In genomic region chr5:134911901-134912300, GRCm38 (mm10) we compare ENCODE assay signal across 26 mouse cellular contexts. TPM values are rescaled to one million over a fixed set of nuclear protein-coding genes. Genes with fewer than 3 reads are reported as not detected.
DNase-seq lines count a peak whose midpoint lies in the region; ATAC-seq and TF ChIP-seq lines count a peak whose summit lies in the region.
"Had no signal": no experiment of that assay in that cellular context is flagged by ENCODE, and none has a peak within 500 bp of the region (broad histone marks: within the 10 kb centered on the region; RNA-seq: fewer than 3 reads in every experiment).

No protein-coding gene starts in this region.

- WGBS in lung, postnatal 0 days = 73% methylated on average over 2 of the region's 2 CpGs
- 87% methylated on average over 2 of the region's 2 CpGs for WGBS in liver, postnatal 0 days (ENCODE audit: insufficient replicate concordance)
- WGBS in forebrain, embryonic 12.5 days = 91% methylated on average over 2 of the region's 2 CpGs
- 85% methylated on average over 2 of the region's 2 CpGs for WGBS in forebrain, embryonic 10.5 days

- H3K36me3 ChIP-seq in erythroblast, embryonic 14.5 days (ENCODE audit: control insufficient read depth) = peaks cover 57% of the 10 kb centered on the region
- H3K36me3 ChIP-seq in lung, postnatal 0 days (ENCODE audit: insufficient read depth, low read length) = no peaks in the 10 kb centered on the region
- no peaks in the 10 kb centered on the region for H3K36me3 ChIP-seq in liver, postnatal 0 days (replicated peaks; ENCODE audit: insufficient read depth, low read length)
- H3K36me3 ChIP-seq in forebrain, embryonic 12.5 days (replicated peaks) = no peaks in the 10 kb centered on the region
- no peaks in the 10 kb centered on the region for H3K36me3 ChIP-seq in forebrain, embryonic 10.5 days (replicated peaks)
- H3K36me3 ChIP-seq: embryonic facial prominence, embryonic 10.5 days; hindbrain, embryonic 15.5 days had no signal

- no peak for TF ChIP-seq CTCF in lung, postnatal 0 days (IDR thresholded peaks at IDR 0.05)
- no peak for TF ChIP-seq CTCF in liver, postnatal 0 days (IDR thresholded peaks at IDR 0.05; ENCODE audit: low read depth)

- ATAC-seq in erythroblast, adult 5-6 weeks (replicated peaks; ENCODE audit: low FRiP score, poor library complexity, severe bottlenecking) = no peak
- ATAC-seq in lung, postnatal 0 days = 0 out of 2 replicates have a peak, but pooled peaks have one; percentile 18
- ATAC-seq in liver, postnatal 0 days = no peak
- ATAC-seq in forebrain, embryonic 12.5 days (ENCODE audit: low FRiP score) = no peak
- ATAC-seq: forebrain, embryonic 13.5 days; forebrain, postnatal 0 days had no signal

- TF ChIP-seq EP300 in lung, postnatal 0 days (IDR thresholded peaks at IDR 0.05) = no peak
- TF ChIP-seq EP300 in liver, postnatal 0 days (IDR thresholded peaks at IDR 0.05; ENCODE audit: low read depth) = no peak

- H3K27ac ChIP-seq in lung, postnatal 0 days (ENCODE audit: low read length) = no peak overlapping the region
- 0 out of 2 replicates have a peak overlapping the region, but pooled peaks have one; percentile 16 for H3K27ac ChIP-seq in liver, postnatal 0 days (ENCODE audit: low read depth)
- no peak overlapping the region for H3K27ac ChIP-seq in forebrain, embryonic 12.5 days
- H3K27ac ChIP-seq in forebrain, embryonic 10.5 days = no peak overlapping the region
- H3K27ac ChIP-seq: embryonic facial prominence, embryonic 10.5 days; forebrain, embryonic 13.5 days; heart, adult 2 months; hindbrain, embryonic 15.5 days had no signal

- H3K4me2 ChIP-seq in lung, postnatal 0 days (replicated peaks; ENCODE audit: low read depth, low read length) = no peak overlapping the region
- peak overlapping the region; percentile 60; the same call in 1 of the 2 replicates for H3K4me2 ChIP-seq in liver, postnatal 0 days (ENCODE audit: low read depth, low read length)
- H3K4me2 ChIP-seq in forebrain, embryonic 12.5 days = no peak overlapping the region
- H3K4me2 ChIP-seq: forebrain, embryonic 13.5 days; hindbrain, embryonic 15.5 days had no signal

- H3K9ac ChIP-seq in lung, postnatal 0 days (replicated peaks; ENCODE audit: low read depth) = no peak overlapping the region
- no peak overlapping the region for H3K9ac ChIP-seq in liver, postnatal 0 days (replicated peaks)
- no peak overlapping the region for H3K9ac ChIP-seq in forebrain, embryonic 12.5 days
- H3K9ac ChIP-seq: forebrain, embryonic 13.5 days; forebrain, postnatal 0 days; hindbrain, embryonic 15.5 days had no signal

- H3K4me1 ChIP-seq in erythroblast, embryonic 14.5 days (ENCODE audit: control insufficient read depth) = peaks cover 59% of the 10 kb centered on the region
- H3K4me1 ChIP-seq in lung, postnatal 0 days (ENCODE audit: insufficient read depth, low read depth, low read length) = no peaks in the 10 kb centered on the region
- H3K4me1 ChIP-seq in liver, postnatal 0 days (ENCODE audit: insufficient read depth) = peaks cover 4% of the 10 kb centered on the region; the same call in 1 of the 2 replicates
- H3K4me1 ChIP-seq in forebrain, embryonic 12.5 days = 0 out of 2 replicates have a peak, but pooled peaks cover 2% of the 10 kb centered on the region
- H3K4me1 ChIP-seq in forebrain, embryonic 10.5 days = peaks cover 6% of the 10 kb centered on the region
- H3K4me1 ChIP-seq: forebrain, embryonic 13.5 days had no signal

- peaks cover 2% of the 10 kb centered on the region; the same call in 1 of the 2 replicates for H3K9me3 ChIP-seq in erythroblast, embryonic 14.5 days (ENCODE audit: control insufficient read depth, low read length)
- no peaks in the 10 kb centered on the region for H3K9me3 ChIP-seq in lung, postnatal 0 days (ENCODE audit: low read length)
- H3K9me3 ChIP-seq in liver, postnatal 0 days (ENCODE audit: low read length) = no peaks in the 10 kb centered on the region
- H3K9me3 ChIP-seq in forebrain, embryonic 12.5 days = no peaks in the 10 kb centered on the region
- no peaks in the 10 kb centered on the region for H3K9me3 ChIP-seq in forebrain, embryonic 10.5 days
- H3K9me3 ChIP-seq: embryonic facial prominence, embryonic 10.5 days; forebrain, embryonic 13.5 days; hindbrain, embryonic 15.5 days had no signal

- DNase-seq in lung, postnatal 0 days (ENCODE audit: low spot score) = peak; percentile 35
- no peak for DNase-seq in lung, adult 18-20 months
- peak; percentile 21 for DNase-seq in adipocyte (ENCODE audit: low spot score)
- no peak for DNase-seq in liver, postnatal 0 days
- no peak for DNase-seq in forebrain, embryonic 10.5 days (ENCODE audit: extremely low spot score, low spot score)
- DNase-seq: adrenal gland, postnatal 14 days; cerebellum, adult 18-20 months; cerebellum, adult 9-11 months; cerebellum, postnatal 36 days; forebrain, postnatal 0 days; gastrocnemius, postnatal 14 days; heart, adult 2 months; heart, postnatal 36 days had no signal

- no peaks in the 10 kb centered on the region for H3K27me3 ChIP-seq in erythroblast, embryonic 14.5 days (ENCODE audit: control insufficient read depth)
- H3K27me3 ChIP-seq in lung, postnatal 0 days (replicated peaks; ENCODE audit: insufficient read depth, low read length) = no peaks in the 10 kb centered on the region
- H3K27me3 ChIP-seq in liver, postnatal 0 days (ENCODE audit: insufficient read depth, low read length) = no peaks in the 10 kb centered on the region
- H3K27me3 ChIP-seq in forebrain, embryonic 12.5 days = 0 out of 2 replicates have a peak, but pooled peaks cover 3% of the 10 kb centered on the region
- no peaks in the 10 kb centered on the region for H3K27me3 ChIP-seq in forebrain, embryonic 10.5 days (ENCODE audit: poor library complexity, severe bottlenecking)
- H3K27me3 ChIP-seq: hindbrain, embryonic 15.5 days had no signal

- H3K4me3 ChIP-seq in erythroblast, embryonic 14.5 days (replicated peaks) = peak overlapping the region; percentile 74
- H3K4me3 ChIP-seq in lung, postnatal 0 days (ENCODE audit: low read depth, low read length) = no peak overlapping the region
- no peak overlapping the region for H3K4me3 ChIP-seq in liver, postnatal 0 days (ENCODE audit: low read depth, low read length)
- H3K4me3 ChIP-seq in forebrain, embryonic 12.5 days (replicated peaks) = no peak overlapping the region
- no peak overlapping the region for H3K4me3 ChIP-seq in forebrain, embryonic 10.5 days
- H3K4me3 ChIP-seq: embryonic facial prominence, embryonic 10.5 days; forebrain, embryonic 13.5 days; heart, adult 2 months; hindbrain, embryonic 15.5 days had no signal

RNA-seq across cellular contexts. Expression of gene Cldn13, which starts 3.4 kb away (rescaled TPM):
- 5.9 and 6.1 TPM in 2 replicates for polyA plus RNA-seq in erythroblast, embryonic 14.5 days (2012)
- 411 and 506 TPM in 2 replicates for total RNA-seq in erythroblast, adult 5-6 weeks (2015; ENCODE audit: low replicate concordance)
- 369 and 379 TPM in 2 replicates for total RNA-seq in erythroblast, adult 5-6 weeks (2017; ENCODE audit: low replicate concordance)
- 1.2 and 1.6 TPM in 2 replicates for polyA plus RNA-seq in lung, postnatal 0 days (2015; fragmentation: Nextera tagmentation; extraction: Ambion mirVana)
- 138 and 152 TPM in 2 replicates for polyA plus RNA-seq in liver, postnatal 0 days (2015; fragmentation: Nextera tagmentation; extraction: Ambion mirVana)
- 1.1 and 2.0 TPM in 2 replicates for polyA plus RNA-seq in forebrain, embryonic 12.5 days (2016; fragmentation: Nextera tagmentation; extraction: Ambion mirVana)
- polyA plus RNA-seq in forebrain, embryonic 10.5 days (2016; fragmentation: Nextera tagmentation; extraction: Ambion mirVana) = 2.0 and 4.9 TPM in 2 replicates
- total RNA-seq: forebrain, postnatal 0 days; gastrocnemius, adult 18-20 months; gastrocnemius, postnatal 14 days; heart, adult 2 months; heart, postnatal 36 days had no signal
- polyA plus RNA-seq: C2C12; forebrain, embryonic 13.5 days; forebrain, postnatal 0 days had no signal

RNA-seq across cellular contexts. Expression of gene Tmem270, which starts 5.4 kb away (rescaled TPM):
- polyA plus RNA-seq in erythroblast, embryonic 14.5 days (2012) = 0.04 TPM in 1 of 2 replicates, not detected in the other
- 0.96 TPM in 1 of 2 replicates, not detected in the other for total RNA-seq in erythroblast, adult 5-6 weeks (2015; ENCODE audit: low replicate concordance)
- not detected in 2 replicates for total RNA-seq in erythroblast, adult 5-6 weeks (2017; ENCODE audit: low replicate concordance)
- polyA plus RNA-seq in lung, postnatal 0 days (2015; fragmentation: Nextera tagmentation; extraction: Ambion mirVana) = not detected in 2 replicates
- polyA plus RNA-seq in liver, postnatal 0 days (2015; fragmentation: Nextera tagmentation; extraction: Ambion mirVana) = not detected in 2 replicates
- polyA plus RNA-seq in forebrain, embryonic 12.5 days (2016; fragmentation: Nextera tagmentation; extraction: Ambion mirVana) = not detected in 2 replicates
- polyA plus RNA-seq in forebrain, embryonic 10.5 days (2016; fragmentation: Nextera tagmentation; extraction: Ambion mirVana) = not detected in 2 replicates
- total RNA-seq: adrenal gland, postnatal 14 days; forebrain, postnatal 0 days; gastrocnemius, adult 18-20 months; gastrocnemius, postnatal 14 days; heart, adult 2 months; heart, postnatal 36 days; MEL had no signal
- polyA plus RNA-seq: C2C12; embryonic facial prominence, embryonic 10.5 days; embryonic facial prominence, embryonic 14.5 days; forebrain, embryonic 13.5 days; forebrain, postnatal 0 days; heart, adult 2 months; heart, embryonic 11.5 days; heart, postnatal 0 days; hindbrain, embryonic 11.5 days; hindbrain, embryonic 15.5 days had no signal

RNA-seq across cellular contexts. Expression of gene Mettl27, which starts 20.3 kb away (rescaled TPM):
- 5.8 and 6.4 TPM in 2 replicates for polyA plus RNA-seq in erythroblast, embryonic 14.5 days (2012)
- 70.4 and 120 TPM in 2 replicates for total RNA-seq in erythroblast, adult 5-6 weeks (2015; ENCODE audit: low replicate concordance)
- 62.4 and 85.2 TPM in 2 replicates for total RNA-seq in erythroblast, adult 5-6 weeks (2017; ENCODE audit: low replicate concordance)
- polyA plus RNA-seq in lung, postnatal 0 days (2015; fragmentation: Nextera tagmentation; extraction: Ambion mirVana) = 33.7 and 35.5 TPM in 2 replicates
- polyA plus RNA-seq in liver, postnatal 0 days (2015; fragmentation: Nextera tagmentation; extraction: Ambion mirVana) = 17.3 and 21.7 TPM in 2 replicates
- polyA plus RNA-seq in forebrain, embryonic 12.5 days (2016; fragmentation: Nextera tagmentation; extraction: Ambion mirVana) = 7.7 and 8.8 TPM in 2 replicates
- polyA plus RNA-seq in forebrain, embryonic 10.5 days (2016; fragmentation: Nextera tagmentation; extraction: Ambion mirVana) = 10.3 and 11.8 TPM in 2 replicates

RNA-seq across cellular contexts. Expression of gene Cldn4, which starts 34.8 kb away (rescaled TPM):
- not detected in 2 replicates for polyA plus RNA-seq in erythroblast, embryonic 14.5 days (2012)
- total RNA-seq in erythroblast, adult 5-6 weeks (2015; ENCODE audit: low replicate concordance) = not detected in 2 replicates
- total RNA-seq in erythroblast, adult 5-6 weeks (2017; ENCODE audit: low replicate concordance) = not detected in 2 replicates
- polyA plus RNA-seq in lung, postnatal 0 days (2015; fragmentation: Nextera tagmentation; extraction: Ambion mirVana) = 28.2 and 29.2 TPM in 2 replicates
- polyA plus RNA-seq in liver, postnatal 0 days (2015; fragmentation: Nextera tagmentation; extraction: Ambion mirVana) = 0.13 and 0.32 TPM in 2 replicates
- 2.0 and 2.8 TPM in 2 replicates for polyA plus RNA-seq in forebrain, embryonic 12.5 days (2016; fragmentation: Nextera tagmentation; extraction: Ambion mirVana)
- 6.2 and 6.3 TPM in 2 replicates for polyA plus RNA-seq in forebrain, embryonic 10.5 days (2016; fragmentation: Nextera tagmentation; extraction: Ambion mirVana)
- total RNA-seq: adrenal gland, postnatal 14 days; forebrain, postnatal 0 days; gastrocnemius, adult 18-20 months; gastrocnemius, postnatal 14 days; heart, adult 2 months; heart, postnatal 36 days had no signal
- polyA plus RNA-seq: forebrain, embryonic 13.5 days; forebrain, postnatal 0 days; heart, postnatal 0 days had no signal

Comparison
In these comparisons a context has a peak if more than half of its experiments do, and no peak if none do; other contexts are left out.
1. DNase-seq: peak in lung, postnatal 0 days (single experiment) and adipocyte (single experiment); none in lung, adult 18-20 months (0 of 2), liver, postnatal 0 days (single experiment) and forebrain, embryonic 10.5 days (single experiment).
2. RNA of gene Cldn13, which starts 3.4 kb away (polyA plus RNA-seq): 138 to 152 TPM in liver, postnatal 0 days; 5.9 to 6.1 TPM in erythroblast, embryonic 14.5 days, 2.0 to 4.9 TPM in forebrain, embryonic 10.5 days, 1.1 to 2.0 TPM in forebrain, embryonic 12.5 days and 1.2 to 1.6 TPM in lung, postnatal 0 days; every median in the first group is over 10 times any median in the second.